Mouse (Mus musculus) heart, adult 2 months (tissue): ENCODE measurements at regions not wholly inside any gene's neighbourhood (a gene's known extent, or its start where the extent isn't known, plus 50 kb on each side); places are given as distances from the start of the nearest gene placed in this dataset.

ENCODE experiments used
- DNase-seq, 2 experiments: peaks; one replicate each; pipeline ENCODE4 v3.0.0; 2021
- H3K27ac ChIP-seq: fragments of 200-600 bp; 2 replicates; pipeline ENCODE4 v1.8.1; 2022
- H3K27me3 ChIP-seq: fragments of 200-500 bp; 2 replicates; pipeline ENCODE4 v1.6.1; 2012; ENCODE audit warnings: mild to moderate bottlenecking, low read length, inconsistent platforms, mixed read lengths; ENCODE audit not compliant: control insufficient read depth, insufficient read depth
- H3K36me3 ChIP-seq: fragments of 200-500 bp; 2 replicates; pipeline ENCODE4 v1.6.1; 2012; ENCODE audit warnings: low read length, inconsistent platforms; ENCODE audit not compliant: control insufficient read depth, insufficient read depth
- H3K4me1 ChIP-seq: fragments of 200-500 bp; 2 replicates; pipeline ENCODE4 v1.6.1; 2011; ENCODE audit warnings: low read length; ENCODE audit not compliant: control insufficient read depth, insufficient read depth
- H3K4me3 ChIP-seq: fragments of 200-600 bp; 2 replicates; pipeline ENCODE4 v1.8.1; 2022
- H3K79me2 ChIP-seq: fragments of 200-500 bp; replicated peaks from 2 replicates; pipeline ENCODE4 v1.6.1; 2012; ENCODE audit warnings: mild to moderate bottlenecking, inconsistent platforms, low read length, moderate library complexity, mixed read lengths; ENCODE audit not compliant: control insufficient read depth, insufficient read depth
- H3K9ac ChIP-seq: fragments of 200-500 bp; 2 replicates; pipeline ENCODE4 v1.6.1; 2012; ENCODE audit warnings: low read depth, mild to moderate bottlenecking, control low read depth, inconsistent platforms, low read length, mixed read lengths
- CTCF ChIP-seq: fragments of 200-600 bp; IDR thresholded peaks from 2 replicates; pipeline ENCODE4 v1.8.1; 2022; ENCODE audit warnings: antibody characterized with exemption, mild to moderate bottlenecking, moderate library complexity
- EP300 ChIP-seq: fragments of 200-500 bp; IDR thresholded peaks from 2 replicates; pipeline ENCODE4 v1.6.1; 2011; ENCODE audit warnings: low read depth, low read length, control low read depth; ENCODE audit not compliant: insufficient read depth
- POLR2A ChIP-seq: fragments of 200-500 bp; IDR thresholded peaks from 2 replicates; pipeline ENCODE4 v1.6.1; 2011; ENCODE audit warnings: mild to moderate bottlenecking, low read depth, low read length, control low read depth; ENCODE audit not compliant: insufficient read depth
- WGBS: fragments of 180-500 bp; shearing (Covaris S2); methylation state at CpG from one replicate; pipeline ENCODE4 v1.1.7; 2018; 5-methylcytosine and 5-hydroxymethylcytosine counted together
- intact Hi-C: fragments of 180-260 bp; cut with DNase I; formaldehyde crosslinking; loops from one replicate; pipeline ENCODE4 v1.15.1; 2025

- WGBS = 53% methylated on average over 3 of the region's 3 CpGs
- H3K4me3 ChIP-seq = no peak overlapping the region
- no peaks in the 10 kb centered on the region for H3K4me1 ChIP-seq
- H3K27ac ChIP-seq = no peak overlapping the region
- intact Hi-C loops = no loop called here
- peak; percentile 12 to 21 for DNase-seq
- H3K79me2 ChIP-seq = no peaks in the 10 kb centered on the region
- H3K36me3 ChIP-seq = no peaks in the 10 kb centered on the region
- no peaks in the 10 kb centered on the region for H3K27me3 ChIP-seq
- TF ChIP-seq EP300 = no peak
- no peak for TF ChIP-seq CTCF
- TF ChIP-seq POLR2A = no peak
- H3K9ac ChIP-seq = no peak overlapping the region
Observed at GRCm38 (mm10) chr11:45454933-45455332, 396.9 kb upstream of the Clint1 start.

GRCm38 (mm10) chr11:45456724-45457123 is 395.1 kb upstream of the Clint1 start:
- Histone ChIP-seq H3K36me3 (no peaks in the 10 kb centered on the region), H3K9ac (no peak overlapping the region), H3K79me2 (no peaks in the 10 kb centered on the region), H3K4me3 (no peak overlapping the region), H3K27ac (no peak overlapping the region), H3K27me3 (no peaks in the 10 kb centered on the region), H3K4me1 (no peaks in the 10 kb centered on the region)
- TF ChIP-seq POLR2A (no peak), CTCF (no peak), EP300 (no peak)
- DNase-seq = no peak
- intact Hi-C loops = no loop called here
- WGBS = 66% methylated on average over 3 of the region's 3 CpGs

- intact Hi-C loops = no loop called here
- DNase-seq = no peak
- Histone ChIP-seq H3K4me1 (no peaks in the 10 kb centered on the region), H3K79me2 (no peaks in the 10 kb centered on the region), H3K27me3 (no peaks in the 10 kb centered on the region), H3K4me3 (no peak overlapping the region), H3K9ac (no peak overlapping the region), H3K36me3 (no peaks in the 10 kb centered on the region), H3K27ac (no peak overlapping the region)
- TF ChIP-seq CTCF (no peak), POLR2A (no peak)
- 82% methylated on average over 4 of the region's 4 CpGs for WGBS
Observed at GRCm38 (mm10) chr11:45457597-45457996, 394.3 kb upstream of the Clint1 start.

GRCm38 (mm10) chr11:45460000-45460792 is 391.7 kb upstream of the Clint1 start:
- H3K9ac ChIP-seq = no peak overlapping the region
- intact Hi-C loops = no loop called here
- no peaks in the 10 kb centered on the region for H3K27me3 ChIP-seq
- H3K79me2 ChIP-seq = no peaks in the 10 kb centered on the region
- WGBS = 76% methylated on average over 11 of the region's 11 CpGs
- no peaks in the 10 kb centered on the region for H3K36me3 ChIP-seq
- no peak overlapping the region for H3K4me3 ChIP-seq
- H3K4me1 ChIP-seq = no peaks in the 10 kb centered on the region
- no peak for DNase-seq
- TF ChIP-seq POLR2A (no peak), CTCF (no peak), EP300 (no peak)
- H3K27ac ChIP-seq = no peak overlapping the region

GRCm38 (mm10) chr11:45464501-45464900 is 387.4 kb upstream of the Clint1 start:
- Histone ChIP-seq H3K4me1 (no peaks in the 10 kb centered on the region), H3K4me3 (no peak overlapping the region), H3K27me3 (no peaks in the 10 kb centered on the region), H3K9ac (no peak overlapping the region), H3K36me3 (no peaks in the 10 kb centered on the region), H3K79me2 (no peaks in the 10 kb centered on the region), H3K27ac (no peak overlapping the region)
- 80% methylated on average over 4 of the region's 4 CpGs for WGBS
- no peak for DNase-seq
- TF ChIP-seq POLR2A (no peak), EP300 (no peak), CTCF (no peak)
- intact Hi-C loops = no loop called here

- WGBS = 61% methylated on average over 3 of the region's 3 CpGs
Observed at GRCm38 (mm10) chr11:45466350-45466749, 385.5 kb upstream of the Clint1 start.

More at GRCm38 (mm10) chr11:45466350-45466749, 385.5 kb upstream of the Clint1 start:
- Histone ChIP-seq H3K36me3 (no peaks in the 10 kb centered on the region), H3K79me2 (no peaks in the 10 kb centered on the region), H3K27ac (no peak overlapping the region), H3K27me3 (no peaks in the 10 kb centered on the region), H3K4me1 (no peaks in the 10 kb centered on the region), H3K4me3 (no peak overlapping the region), H3K9ac (no peak overlapping the region)
- intact Hi-C loops = no loop called here
- TF ChIP-seq POLR2A (no peak), EP300 (no peak)
- no peak for DNase-seq
